7 mouse cellular contexts compared by ENCODE assay signal in the genomic region with DNA sequence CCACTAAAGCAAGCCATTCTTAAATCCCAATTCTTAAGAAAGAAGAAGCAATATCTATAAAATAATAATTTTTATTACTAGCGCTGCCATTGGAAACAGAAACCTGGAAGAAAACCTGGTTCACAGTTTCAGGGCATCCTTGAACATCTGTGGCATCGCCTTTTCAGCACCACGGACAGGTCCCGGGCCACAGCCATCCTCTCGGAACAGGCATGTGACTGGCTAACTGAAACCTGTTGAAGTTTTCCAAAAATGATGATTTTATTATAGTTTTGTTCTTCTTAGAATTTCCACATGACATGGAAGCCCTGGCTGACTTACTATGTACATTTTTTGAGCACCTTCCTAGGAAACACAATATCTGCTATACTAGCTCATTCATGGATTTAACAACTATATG. TPM values are rescaled to one million over a fixed set of nuclear protein-coding genes. Genes with fewer than 3 reads are reported as not detected.
DNase-seq lines count a peak whose midpoint lies in the region; ATAC-seq and TF ChIP-seq lines count a peak whose summit lies in the region.

No protein-coding gene starts in this region.

- no peaks in the 10 kb centered on the region for H3K36me3 ChIP-seq in lung, postnatal 0 days (ENCODE audit: insufficient read depth, low read length)
- no peaks in the 10 kb centered on the region for H3K36me3 ChIP-seq in forebrain, embryonic 16.5 days (ENCODE audit: control insufficient read depth, insufficient read depth)

- TF ChIP-seq EP300 in lung, postnatal 0 days (IDR thresholded peaks at IDR 0.05) = no peak

- H3K4me3 ChIP-seq in lung, postnatal 0 days (ENCODE audit: low read depth, low read length) = no peak overlapping the region
- no peak overlapping the region for H3K4me3 ChIP-seq in forebrain, embryonic 16.5 days (replicated peaks; ENCODE audit: low read length)

- DNase-seq in lung, postnatal 0 days (ENCODE audit: low spot score) = peak; percentile 53
- no peak for DNase-seq in lung, postnatal 36 days
- DNase-seq in Muller cell, postnatal 12 days (ENCODE audit: inconsistent ontology term) = peak; percentile 58
- DNase-seq in embryo, embryonic 10 days (ENCODE audit: low spot score) = peak; percentile 81
- DNase-seq in right cerebral cortex, adult 2 months (ENCODE audit: low spot score in 2 of 2) = no peak

- H3K4me1 ChIP-seq in lung, postnatal 0 days (ENCODE audit: insufficient read depth, low read depth, low read length) = no peaks in the 10 kb centered on the region
- no peaks in the 10 kb centered on the region for H3K4me1 ChIP-seq in forebrain, embryonic 16.5 days (replicated peaks; ENCODE audit: control insufficient read depth, insufficient read depth, low read length)

- H3K9ac ChIP-seq in lung, postnatal 0 days (replicated peaks; ENCODE audit: low read depth) = no peak overlapping the region
- H3K9ac ChIP-seq in forebrain, embryonic 16.5 days (replicated peaks; ENCODE audit: low read depth, low read length) = no peak overlapping the region

- H3K27me3 ChIP-seq in lung, postnatal 0 days (replicated peaks; ENCODE audit: insufficient read depth, low read length) = no peaks in the 10 kb centered on the region
- no peaks in the 10 kb centered on the region for H3K27me3 ChIP-seq in forebrain, embryonic 16.5 days (replicated peaks; ENCODE audit: control insufficient read depth, insufficient read depth, low read length)

- H3K27ac ChIP-seq in lung, postnatal 0 days (ENCODE audit: low read length) = no peak overlapping the region
- H3K27ac ChIP-seq in forebrain, embryonic 16.5 days (ENCODE audit: low read length) = no peak overlapping the region

- no peak for ATAC-seq in lung, postnatal 0 days
- ATAC-seq in megakaryocyte progenitor cell, adult 5-6 weeks (replicated peaks; ENCODE audit: poor library complexity) = peak; percentile 56; the same call in 1 of the 2 replicates
- ATAC-seq in forebrain, embryonic 16.5 days = no peak

- 18% methylated on average over 5 of the region's 5 CpGs for WGBS in lung, postnatal 0 days
- 31% methylated on average over 5 of the region's 5 CpGs for WGBS in forebrain, embryonic 16.5 days

- no peaks in the 10 kb centered on the region for H3K9me3 ChIP-seq in lung, postnatal 0 days (ENCODE audit: low read length)
- no peaks in the 10 kb centered on the region for H3K9me3 ChIP-seq in forebrain, embryonic 16.5 days (ENCODE audit: control insufficient read depth, low read length)

- H3K4me2 ChIP-seq in lung, postnatal 0 days (replicated peaks; ENCODE audit: low read depth, low read length) = no peak overlapping the region
- no peak overlapping the region for H3K4me2 ChIP-seq in forebrain, embryonic 16.5 days (ENCODE audit: low read length)

- no peak for TF ChIP-seq CTCF in lung, postnatal 0 days (IDR thresholded peaks at IDR 0.05)

RNA-seq across cellular contexts. Expression of gene Otulin, which starts 24.5 kb away (rescaled TPM):
- 26.2 and 29.4 TPM in 2 replicates for polyA plus RNA-seq in lung, postnatal 0 days (2015; fragmentation: Nextera tagmentation; extraction: Ambion mirVana)
- total RNA-seq in megakaryocyte progenitor cell, adult 5-6 weeks (2015) = 71.6 and 72.0 TPM in 2 replicates
- total RNA-seq in megakaryocyte progenitor cell, adult 5-6 weeks (2017) = 35.4 and 42.0 TPM in 2 replicates
- polyA plus RNA-seq in forebrain, embryonic 16.5 days (2015; fragmentation: Nextera tagmentation; extraction: Ambion mirVana) = 27.9 and 28.0 TPM in 2 replicates

RNA-seq across cellular contexts. Expression of gene Otulinl, which starts 26.4 kb away (rescaled TPM):
- polyA plus RNA-seq in lung, postnatal 0 days (2015; fragmentation: Nextera tagmentation; extraction: Ambion mirVana) = 38.9 and 58.5 TPM in 2 replicates
- 69.7 and 87.3 TPM in 2 replicates for total RNA-seq in megakaryocyte progenitor cell, adult 5-6 weeks (2015)
- total RNA-seq in megakaryocyte progenitor cell, adult 5-6 weeks (2017) = 30.3 and 37.4 TPM in 2 replicates
- polyA plus RNA-seq in forebrain, embryonic 16.5 days (2015; fragmentation: Nextera tagmentation; extraction: Ambion mirVana) = 13.6 and 15.3 TPM in 2 replicates

Comparison
In these comparisons a context has a peak if more than half of its experiments do, and no peak if none do; other contexts are left out.
1. DNase-seq: peak in lung, postnatal 0 days (single experiment), Muller cell, postnatal 12 days (single experiment) and embryo, embryonic 10 days (single experiment); none in lung, postnatal 36 days (single experiment) and right cerebral cortex, adult 2 months (0 of 2).